Mouse (Mus musculus) gastrocnemius, adult 2 months (tissue): Measurements from ENCODE around the gene Cerkl. TPM values are rescaled to one million over a fixed set of nuclear protein-coding genes. Genes with fewer than 3 reads are reported as not detected.

ENCODE experiments used
- DNase-seq: peaks from one replicate; pipeline ENCODE4 v3.0.0; 2022
- H3K27ac ChIP-seq: fragments of 200-600 bp; 2 replicates; pipeline ENCODE4 v1.8.1; 2022; ENCODE audit warnings: mild to moderate bottlenecking
- H3K4me3 ChIP-seq: fragments of 200-600 bp; 2 replicates; pipeline ENCODE4 v1.8.1; 2022; ENCODE audit warnings: mild to moderate bottlenecking, moderate library complexity
- CTCF ChIP-seq: fragments of 200-600 bp; IDR thresholded peaks from 2 replicates; pipeline ENCODE4 v1.8.1; 2022; ENCODE audit warnings: antibody characterized with exemption, mild to moderate bottlenecking, moderate library complexity
- intact Hi-C: fragments of 180-260 bp; cut with DNase I; formaldehyde crosslinking; loops from one replicate; pipeline ENCODE4 v1.15.1; 2025
- total RNA-seq, 2 experiments: library from RNA; stranded (reverse); gene quantifications; 2 replicates each; pipeline ENCODE4 v1.2.3; 2021

Cerkl gene
- total RNA-seq, 2 experiments from 2014 or later = 0.23 to 0.36 TPM

GRCm38 (mm10) chr2:79379087-79380041 is 77.2 kb downstream of the Cerkl start:
- no peak for TF ChIP-seq CTCF
- intact Hi-C loops = no loop called here
- DNase-seq = no peak
- H3K27ac ChIP-seq = no peak overlapping the region
- no peak overlapping the region for H3K4me3 ChIP-seq

DNA sequence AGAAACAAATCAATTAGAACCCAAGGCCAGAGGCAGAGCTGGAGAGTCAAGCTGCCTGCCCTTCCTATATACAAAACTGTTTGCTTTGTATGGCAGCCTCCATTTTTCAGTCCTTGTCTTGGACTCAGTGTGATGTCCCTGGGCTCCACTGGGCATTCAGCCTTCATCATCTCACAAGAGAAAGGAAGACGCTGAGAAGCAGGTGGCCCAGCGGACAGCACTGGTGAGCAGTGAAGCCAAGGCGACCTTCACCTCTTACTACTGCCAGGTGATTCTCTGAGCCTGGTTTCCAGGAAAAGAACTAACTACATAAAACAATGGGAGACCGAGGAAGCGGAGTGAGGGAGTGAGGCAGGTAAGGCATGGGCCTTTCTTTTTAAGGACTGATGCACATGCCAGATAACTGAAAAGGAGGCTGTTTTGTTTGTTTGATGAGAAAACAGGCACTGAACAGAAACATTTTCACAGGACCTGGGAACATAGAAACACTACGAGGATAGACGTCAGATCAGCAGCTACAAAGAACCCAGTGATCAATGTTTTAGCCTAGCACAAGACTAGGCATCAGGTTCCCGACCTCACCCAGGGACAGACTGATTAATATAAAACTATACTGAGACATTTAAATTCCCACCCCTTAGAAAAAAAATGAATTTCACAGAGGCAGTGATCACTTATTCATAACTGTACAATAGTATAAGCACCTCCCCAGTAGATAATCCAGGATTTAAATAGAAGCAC is 78.1 kb downstream of the Cerkl start:
- intact Hi-C loops = no loop called here
- no peak overlapping the region for H3K4me3 ChIP-seq
- no peak for DNase-seq
- TF ChIP-seq CTCF = no peak
- H3K27ac ChIP-seq = no peak overlapping the region

DNA sequence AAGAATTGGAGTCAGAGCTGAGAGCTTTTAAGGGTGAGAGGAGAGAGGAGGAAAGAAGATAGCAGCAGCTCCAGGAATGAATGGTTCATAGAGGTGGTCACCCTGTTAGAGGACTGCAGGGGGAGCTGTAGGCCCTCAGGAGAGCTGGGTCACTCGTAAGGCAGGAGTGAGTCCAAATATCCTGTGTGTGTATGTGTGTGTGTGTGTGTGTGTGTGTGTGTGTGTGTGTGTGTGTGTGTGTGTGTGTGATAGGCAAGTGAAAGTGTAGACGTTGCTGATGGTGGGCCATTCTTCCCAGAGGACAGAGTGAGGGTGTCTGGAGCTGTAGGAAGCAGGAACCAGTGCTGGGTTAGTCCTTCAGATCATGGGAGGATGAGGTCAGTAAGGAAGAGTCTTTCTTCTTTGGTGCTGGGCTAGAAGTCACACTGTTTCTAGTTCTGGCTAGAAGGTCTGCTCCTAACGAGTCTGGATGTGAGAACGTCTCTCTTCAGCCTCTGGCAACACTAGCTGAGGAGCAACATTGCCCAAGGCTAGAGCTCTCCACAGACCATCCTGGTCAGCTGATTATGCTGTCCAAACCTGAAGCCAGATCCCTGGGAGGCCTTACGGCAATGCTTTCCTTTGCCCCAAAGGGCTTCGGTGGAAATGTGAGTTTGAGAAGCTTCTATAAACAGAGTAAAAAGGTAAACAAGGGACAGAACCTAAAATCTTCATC is 83.9 kb downstream of the Cerkl start:
- peak; percentile 53 for TF ChIP-seq CTCF
- H3K4me3 ChIP-seq = no peak overlapping the region
- intact Hi-C loops = loop anchor here (5.0 kb wide), 1 partner anchor 125 kb away; no protein-coding TSS in a partner anchor
- no peak for DNase-seq
- no peak overlapping the region for H3K27ac ChIP-seq

GRCm38 (mm10) chr2:79372154-79372467 is 84.5 kb downstream of the Cerkl start:
- no peak overlapping the region for H3K4me3 ChIP-seq
- TF ChIP-seq CTCF = no peak
- intact Hi-C loops = loop anchor here (5.0 kb wide), 1 partner anchor 125 kb away; no protein-coding TSS in a partner anchor
- no peak overlapping the region for H3K27ac ChIP-seq
- DNase-seq = no peak

GRCm38 (mm10) chr2:79371326-79372153 is 85.0 kb downstream of the Cerkl start:
- no peak for DNase-seq
- Histone ChIP-seq H3K27ac (no peak overlapping the region), H3K4me3 (no peak overlapping the region)
- intact Hi-C loops = loop anchor here (5.0 kb wide), 1 partner anchor 126 kb away; no protein-coding TSS in a partner anchor
- no peak for TF ChIP-seq CTCF

DNA sequence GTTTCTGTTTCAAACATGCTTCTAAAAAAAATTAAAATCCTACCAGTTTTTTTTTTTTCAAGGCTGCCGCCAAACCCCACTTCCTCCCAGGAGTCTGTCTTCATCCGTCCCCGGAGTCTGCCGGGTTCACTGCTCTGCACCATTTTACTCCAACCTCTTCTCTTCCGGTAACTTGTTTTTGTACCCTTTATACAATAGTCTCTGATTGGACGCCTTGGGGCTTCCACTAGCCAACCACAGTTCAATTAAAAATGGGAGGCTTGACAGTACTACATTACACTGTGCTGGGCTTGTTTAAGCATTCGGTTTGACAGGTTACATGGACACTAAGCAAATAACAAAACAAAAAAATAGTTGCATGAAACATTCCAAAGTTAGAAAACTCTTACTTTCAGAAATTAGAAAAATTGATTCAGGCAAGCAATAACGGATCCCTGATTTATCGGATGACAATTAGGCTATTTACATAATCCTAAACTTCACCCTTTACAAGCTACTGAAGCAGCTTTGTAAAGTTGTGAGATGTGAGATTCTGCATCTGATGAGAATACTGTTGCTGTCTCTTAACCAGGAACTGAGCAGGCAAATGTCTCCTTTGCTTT is 85.8 kb downstream of the Cerkl start:
- peak overlapping the region; percentile 4; the same call in 1 of the 2 replicates for H3K27ac ChIP-seq
- DNase-seq = no peak
- H3K4me3 ChIP-seq = peak overlapping the region; percentile 60
- no peak for TF ChIP-seq CTCF
- intact Hi-C loops = loop anchor here (5.0 kb wide), 1 partner anchor 126 kb away; no protein-coding TSS in a partner anchor

DNA sequence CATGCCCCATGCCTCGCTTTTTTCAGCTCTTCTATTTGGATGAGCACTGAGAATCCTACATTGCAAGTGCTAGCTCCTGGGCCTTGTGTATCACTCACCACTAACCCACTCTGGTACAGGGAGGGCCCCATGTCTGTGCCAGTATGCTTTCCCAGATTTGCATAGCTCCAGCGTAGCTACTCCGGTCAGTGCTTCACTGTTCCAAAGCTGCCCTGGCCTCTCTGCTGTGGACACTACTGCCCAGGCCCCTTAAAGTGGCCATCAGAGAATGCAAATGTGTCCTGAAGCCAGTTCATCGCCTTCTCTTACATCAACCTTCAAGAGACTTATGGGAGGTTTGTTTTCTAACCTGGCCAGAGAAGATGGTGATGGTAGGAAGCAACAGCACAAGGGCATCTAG is 86.7 kb downstream of the Cerkl start:
- TF ChIP-seq CTCF = no peak
- intact Hi-C loops = loop anchor here (5.0 kb wide), 1 partner anchor 127 kb away; no protein-coding TSS in a partner anchor
- Histone ChIP-seq H3K4me3 (peak overlapping the region; percentile 60), H3K27ac (no peak overlapping the region; the same call in 1 of the 2 replicates)
- no peak for DNase-seq

DNA sequence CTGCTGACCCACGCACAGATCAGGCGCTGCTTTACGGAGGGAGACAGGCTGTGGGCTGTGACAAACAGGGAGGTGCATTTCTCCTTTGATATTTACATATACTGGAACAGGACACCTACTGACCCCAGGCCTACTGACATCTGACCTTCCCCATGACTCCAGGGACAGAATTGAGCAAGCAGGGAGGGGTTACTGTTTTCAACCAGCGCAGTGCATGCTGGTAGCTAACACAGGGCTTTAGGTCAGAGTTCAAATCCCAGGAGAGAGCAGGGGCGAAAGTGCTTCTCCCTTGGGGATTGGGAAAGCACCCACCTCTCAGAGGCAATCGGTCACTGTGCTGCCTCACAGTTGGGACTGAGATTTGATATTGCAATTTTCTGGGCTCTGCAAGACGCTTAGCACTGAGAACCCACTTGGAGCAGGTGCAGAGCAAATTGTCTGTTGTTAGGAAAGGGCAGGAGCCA is 87.5 kb downstream of the Cerkl start:
- intact Hi-C loops = no loop called here
- H3K27ac ChIP-seq = no peak overlapping the region
- peak; percentile 17 for DNase-seq
- H3K4me3 ChIP-seq = no peak overlapping the region
- no peak for TF ChIP-seq CTCF

DNA sequence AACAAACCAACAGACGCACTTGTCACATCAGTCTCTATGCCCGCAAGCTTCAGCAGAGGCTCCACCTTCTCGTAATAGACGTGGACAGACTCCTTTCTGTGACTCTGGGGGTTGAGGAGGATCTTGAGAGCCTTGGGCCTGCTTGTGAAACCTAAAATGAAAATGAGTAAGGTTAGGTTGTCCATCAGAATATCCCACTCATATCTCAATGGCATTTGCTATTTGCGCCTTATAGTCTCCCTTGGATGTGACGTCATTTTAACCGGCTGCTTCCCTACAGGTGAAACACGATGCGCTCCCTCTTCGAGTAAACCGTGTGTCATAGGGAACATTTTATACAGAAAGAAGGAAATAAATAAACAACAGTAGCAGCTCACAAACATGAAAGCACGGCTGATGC is 87.9 kb downstream of the Cerkl start:
- intact Hi-C loops = no loop called here
- no peak for TF ChIP-seq CTCF
- H3K4me3 ChIP-seq = no peak overlapping the region
- no peak for DNase-seq
- no peak overlapping the region for H3K27ac ChIP-seq

GRCm38 (mm10) chr2:79367451-79368450 is 88.8 kb downstream of the Cerkl start:
- TF ChIP-seq CTCF = peak; percentile 36
- intact Hi-C loops = no loop called here
- no peak for DNase-seq
- no peak overlapping the region for H3K4me3 ChIP-seq
- H3K27ac ChIP-seq = no peak overlapping the region
